Mouse (Mus musculus): ENCODE measurements at regions not wholly inside any gene's neighbourhood (a gene's known extent, or its start where the extent isn't known, plus 50 kb on each side); places are given as distances from the start of the nearest gene placed in this dataset.
"Not testable (repeated sequence)": the region's sequence is repeated elsewhere in the genome, so short reads cannot be mapped to it uniquely, and the experiment has no call there.

GRCm38 (mm10) chr13:6855199-6856148 is 206.9 kb upstream of the Pfkp start:
- 70% methylated on average over 10 of the region's 10 CpGs for WGBS
- H3K9me3 ChIP-seq (ENCODE audit: low read length) = no peaks in the 10 kb centered on the region
- H3K4me2 ChIP-seq (ENCODE audit: low read depth, low read length) = no peak overlapping the region

GRCm38 (mm10) chr13:6837446-6837845 is 188.9 kb upstream of the Pfkp start:
- no peak for TF ChIP-seq CTCF (IDR thresholded peaks at IDR 0.05; ENCODE audit: low read depth)
- DNase-seq (ENCODE audit: low spot score) (no peak), ATAC-seq (no peak)
- 94% methylated on average over 5 of the region's 5 CpGs for WGBS
- no peak overlapping the region for H3K9ac ChIP-seq (replicated peaks; ENCODE audit: low read length)
- no peak overlapping the region for H3K4me2 ChIP-seq (ENCODE audit: low read depth, low read length)
- no peaks in the 10 kb centered on the region for H3K36me3 ChIP-seq (ENCODE audit: insufficient read depth, low read length)
- no peak overlapping the region for H3K27ac ChIP-seq
- no peak overlapping the region for H3K4me3 ChIP-seq (ENCODE audit: low read length)
- H3K27me3 ChIP-seq (ENCODE audit: insufficient read depth, low read length) = no peaks in the 10 kb centered on the region
- no peaks in the 10 kb centered on the region for H3K9me3 ChIP-seq (ENCODE audit: low read length)
- no peaks in the 10 kb centered on the region for H3K4me1 ChIP-seq (ENCODE audit: insufficient read depth, low read length)

More at GRCm38 (mm10) chr13:6855199-6856148, 206.9 kb upstream of the Pfkp start:
- Histone ChIP-seq H3K4me3 (ENCODE audit: low read length) (no peak overlapping the region), H3K27me3 (ENCODE audit: insufficient read depth, low read length) (no peaks in the 10 kb centered on the region), H3K27ac (no peak overlapping the region), H3K36me3 (ENCODE audit: insufficient read depth, low read length) (no peaks in the 10 kb centered on the region), H3K4me1 (ENCODE audit: insufficient read depth, low read length) (no peaks in the 10 kb centered on the region), H3K9ac (replicated peaks; ENCODE audit: low read length) (no peak overlapping the region)
- TF ChIP-seq CTCF (IDR thresholded peaks at IDR 0.05; ENCODE audit: low read depth) = no peak
- no peak for ATAC-seq
- no peak for DNase-seq (ENCODE audit: low spot score)

GRCm38 (mm10) chr13:6837075-6837422 is 188.5 kb upstream of the Pfkp start:
- DNase-seq (ENCODE audit: low spot score) (no peak), ATAC-seq (peak; percentile 63)
- Histone ChIP-seq H3K9ac (replicated peaks; ENCODE audit: low read length) (no peak overlapping the region), H3K9me3 (ENCODE audit: low read length) (no peaks in the 10 kb centered on the region), H3K4me3 (ENCODE audit: low read length) (no peak overlapping the region), H3K27me3 (ENCODE audit: insufficient read depth, low read length) (no peaks in the 10 kb centered on the region), H3K4me2 (ENCODE audit: low read depth, low read length) (no peak overlapping the region), H3K27ac (no peak overlapping the region), H3K4me1 (ENCODE audit: insufficient read depth, low read length) (no peaks in the 10 kb centered on the region), H3K36me3 (ENCODE audit: insufficient read depth, low read length) (no peaks in the 10 kb centered on the region)
- TF ChIP-seq CTCF (IDR thresholded peaks at IDR 0.05; ENCODE audit: low read depth) = no peak
- WGBS = 63% methylated on average over 1 of the region's 1 CpGs

- peak; percentile 84 for DNase-seq (ENCODE audit: low spot score)
- 41% methylated on average over 6 of the region's 6 CpGs for WGBS
- no peaks in the 10 kb centered on the region for H3K36me3 ChIP-seq (ENCODE audit: insufficient read depth, low read length)
- ATAC-seq = peak; percentile 87
- no peaks in the 10 kb centered on the region for H3K9me3 ChIP-seq (ENCODE audit: low read length)
- H3K4me3 ChIP-seq (ENCODE audit: low read length) = no peak overlapping the region
- H3K27ac ChIP-seq = no peak overlapping the region
- H3K27me3 ChIP-seq (ENCODE audit: insufficient read depth, low read length) = no peaks in the 10 kb centered on the region
- no peaks in the 10 kb centered on the region for H3K4me1 ChIP-seq (ENCODE audit: insufficient read depth, low read length)
- H3K4me2 ChIP-seq (ENCODE audit: low read depth, low read length) = no peak overlapping the region
- TF ChIP-seq CTCF (IDR thresholded peaks at IDR 0.05; ENCODE audit: low read depth) = peak; percentile 92
- no peak overlapping the region for H3K9ac ChIP-seq (replicated peaks; ENCODE audit: low read length)
These were observed 187.9 kb upstream of the Pfkp start for GRCm38 (mm10) chr13:6836351-6837074.

GRCm38 (mm10) chr13:6829882-6830281 is 181.3 kb upstream of the Pfkp start:
- no peak for TF ChIP-seq CTCF (IDR thresholded peaks at IDR 0.05; ENCODE audit: low read depth)
- Histone ChIP-seq H3K27me3 (ENCODE audit: insufficient read depth, low read length) (no peaks in the 10 kb centered on the region), H3K36me3 (ENCODE audit: insufficient read depth, low read length) (no peaks in the 10 kb centered on the region), H3K27ac (no peak overlapping the region), H3K9me3 (ENCODE audit: low read length) (no peaks in the 10 kb centered on the region), H3K9ac (replicated peaks; ENCODE audit: low read length) (no peak overlapping the region), H3K4me2 (ENCODE audit: low read depth, low read length) (no peak overlapping the region), H3K4me3 (ENCODE audit: low read length) (no peak overlapping the region), H3K4me1 (ENCODE audit: insufficient read depth, low read length) (no peaks in the 10 kb centered on the region; the same call in 1 of the 2 replicates)
- DNase-seq (ENCODE audit: low spot score) (peak; percentile 3), ATAC-seq (no peak)
- WGBS = 50% methylated on average over 1 of the region's 1 CpGs

GRCm38 (mm10) chr13:6829346-6829745 is 180.8 kb upstream of the Pfkp start:
- 64% methylated on average over 5 of the region's 5 CpGs for WGBS
- Histone ChIP-seq H3K4me3 (ENCODE audit: low read length) (no peak overlapping the region), H3K9me3 (ENCODE audit: low read length) (no peaks in the 10 kb centered on the region), H3K36me3 (ENCODE audit: insufficient read depth, low read length) (no peaks in the 10 kb centered on the region), H3K4me2 (ENCODE audit: low read depth, low read length) (no peak overlapping the region), H3K27me3 (ENCODE audit: insufficient read depth, low read length) (no peaks in the 10 kb centered on the region), H3K27ac (no peak overlapping the region), H3K4me1 (ENCODE audit: insufficient read depth, low read length) (no peaks in the 10 kb centered on the region; the same call in 1 of the 2 replicates), H3K9ac (replicated peaks; ENCODE audit: low read length) (no peak overlapping the region)
- DNase-seq (ENCODE audit: low spot score) (no peak), ATAC-seq (no peak)
- TF ChIP-seq CTCF (IDR thresholded peaks at IDR 0.05; ENCODE audit: low read depth) = no peak

GRCm38 (mm10) chr13:6828601-6829330 is 180.2 kb upstream of the Pfkp start:
- not testable (repeated sequence) for H3K9ac ChIP-seq (replicated peaks; ENCODE audit: low read length); ATAC-seq; H3K4me2 ChIP-seq (ENCODE audit: low read depth, low read length); DNase-seq (ENCODE audit: low spot score); H3K9me3 ChIP-seq (ENCODE audit: low read length); H3K27ac ChIP-seq; H3K36me3 ChIP-seq (ENCODE audit: insufficient read depth, low read length); H3K27me3 ChIP-seq (ENCODE audit: insufficient read depth, low read length); H3K4me3 ChIP-seq (ENCODE audit: low read length); H3K4me1 ChIP-seq (ENCODE audit: insufficient read depth, low read length)
- 68% methylated on average over 8 of the region's 8 CpGs for WGBS

Data from hindbrain, postnatal 0 days (tissue).